8 mouse cellular contexts compared by ENCODE assay signal in the genomic region with DNA sequence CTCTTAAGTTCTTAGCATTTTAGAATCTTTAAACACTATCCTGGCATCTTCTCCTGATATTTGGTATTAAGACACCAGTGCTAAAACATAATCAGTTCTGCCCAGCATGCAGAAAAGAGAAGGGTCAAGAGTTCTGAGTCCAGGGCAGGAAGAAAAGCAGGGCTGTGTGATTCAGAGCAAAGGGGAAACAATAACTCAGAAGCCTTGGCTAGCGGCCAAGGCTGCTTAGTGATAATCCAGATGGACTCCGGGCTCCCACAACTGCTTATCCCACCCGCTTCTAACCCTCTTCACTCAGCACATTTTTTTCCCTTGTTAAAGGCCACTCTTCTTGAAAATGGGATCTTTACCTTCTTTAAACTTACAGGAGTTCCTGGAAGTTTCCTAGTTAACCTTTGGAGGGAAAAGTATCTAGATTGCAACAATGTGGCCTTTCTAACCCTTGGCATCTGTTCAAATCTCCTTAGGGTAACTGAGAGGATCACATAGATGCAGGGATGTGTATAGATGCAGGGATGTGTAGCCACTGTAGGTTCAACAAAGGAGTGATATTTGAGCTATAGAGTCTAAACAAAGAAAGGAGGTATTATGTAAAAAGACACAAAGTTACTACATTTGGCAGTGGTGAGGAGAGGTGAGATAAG. TPM values are rescaled to one million over a fixed set of nuclear protein-coding genes. Genes with fewer than 3 reads are reported as not detected.
DNase-seq lines count a peak whose midpoint lies in the region; ATAC-seq lines count a peak whose summit lies in the region.

No protein-coding gene starts in this region.

- ATAC-seq in forebrain, embryonic 14.5 days: peak; percentile 61; the same call in 1 of the 2 replicates
- no peak for ATAC-seq in neural tube, embryonic 13.5 days (ENCODE audit: low read depth)

- 1% methylated on average over 3 of the region's 3 CpGs for WGBS in forebrain, embryonic 14.5 days
- WGBS in neural tube, embryonic 13.5 days: 8% methylated on average over 3 of the region's 3 CpGs

- H3K4me3 ChIP-seq in forebrain, embryonic 14.5 days (ENCODE audit: low read depth, low read length): no peak overlapping the region
- no peak overlapping the region for H3K4me3 ChIP-seq in neural tube, embryonic 13.5 days

- H3K9ac ChIP-seq in forebrain, embryonic 14.5 days (ENCODE audit: low read length): no peak overlapping the region
- no peak overlapping the region for H3K9ac ChIP-seq in neural tube, embryonic 13.5 days

- DNase-seq in spleen, postnatal 36 days (ENCODE audit: low spot score in 2 of 2): peak; percentile 21 to 37
- no peak for DNase-seq in spleen, adult 18-20 months
- peak; percentile 84 for DNase-seq in forebrain, embryonic 14.5 days (ENCODE audit: low spot score)
- peak; percentile 72 to 76 for DNase-seq in heart, postnatal 14 days
- peak; percentile 79 to 88 for DNase-seq in kidney, postnatal 4 days
- no peak for DNase-seq in cerebellum, adult 11 months
- DNase-seq in thymus, postnatal 0 days (ENCODE audit: low spot score): no peak

- peaks cover 14% of the 10 kb centered on the region for H3K4me1 ChIP-seq in forebrain, embryonic 14.5 days (ENCODE audit: control insufficient read depth, insufficient read depth, low read length)
- peaks cover 20% of the 10 kb centered on the region for H3K4me1 ChIP-seq in neural tube, embryonic 13.5 days (replicated peaks)

- H3K9me3 ChIP-seq in forebrain, embryonic 14.5 days (replicated peaks; ENCODE audit: control insufficient read depth, low read length): no peaks in the 10 kb centered on the region
- H3K9me3 ChIP-seq in neural tube, embryonic 13.5 days: no peaks in the 10 kb centered on the region

- peak overlapping the region; percentile 9; the same call in 1 of the 2 replicates for H3K27ac ChIP-seq in forebrain, embryonic 14.5 days (ENCODE audit: low read depth, low read length)
- peak overlapping the region; percentile 61 for H3K27ac ChIP-seq in neural tube, embryonic 13.5 days (replicated peaks)

- no peaks in the 10 kb centered on the region for H3K36me3 ChIP-seq in forebrain, embryonic 14.5 days (ENCODE audit: control insufficient read depth, insufficient read depth, low read length)
- H3K36me3 ChIP-seq in neural tube, embryonic 13.5 days: no peaks in the 10 kb centered on the region

- intact Hi-C loops in heart, postnatal 14 days (cut with DNase I): loop anchor here (1.0 kb wide), 1 partner anchor 13 kb away; no protein-coding TSS in a partner anchor

- H3K27me3 ChIP-seq in forebrain, embryonic 14.5 days (replicated peaks; ENCODE audit: control insufficient read depth, insufficient read depth, low read length): no peaks in the 10 kb centered on the region
- no peaks in the 10 kb centered on the region for H3K27me3 ChIP-seq in neural tube, embryonic 13.5 days

- H3K4me2 ChIP-seq in forebrain, embryonic 14.5 days (ENCODE audit: low read length): no peak overlapping the region
- H3K4me2 ChIP-seq in neural tube, embryonic 13.5 days: no peak overlapping the region

RNA-seq across cellular contexts. Expression of gene Dhx40, which starts 33.1 kb away (rescaled TPM):
- 33.2 and 34.1 TPM in 2 replicates for polyA plus RNA-seq in forebrain, embryonic 14.5 days (2014; fragmentation: Nextera tagmentation; extraction: Ambion mirVana)
- total RNA-seq in heart, postnatal 14 days (2021): 10 to 100 TPM; 15.1 to 18.0 TPM
- 24.2 and 27.8 TPM in 2 replicates for polyA plus RNA-seq in neural tube, embryonic 13.5 days (2015; fragmentation: Nextera tagmentation; extraction: Ambion mirVana)
- 20.2 and 20.3 TPM in 2 replicates for polyA plus RNA-seq in thymus, postnatal 0 days (2015; fragmentation: Nextera tagmentation; extraction: Ambion mirVana)

Comparison
In these comparisons a context has a peak if more than half of its experiments do, and no peak if none do; other contexts are left out.
1. DNase-seq: peak in spleen, postnatal 36 days (2 of 2), forebrain, embryonic 14.5 days (single experiment), heart, postnatal 14 days (2 of 2) and kidney, postnatal 4 days (2 of 2); none in spleen, adult 18-20 months (0 of 2), cerebellum, adult 11 months (single experiment) and thymus, postnatal 0 days (single experiment).